Mouse (Mus musculus): ENCODE results near the gene Foxi3.

Foxi3 gene

DNA sequence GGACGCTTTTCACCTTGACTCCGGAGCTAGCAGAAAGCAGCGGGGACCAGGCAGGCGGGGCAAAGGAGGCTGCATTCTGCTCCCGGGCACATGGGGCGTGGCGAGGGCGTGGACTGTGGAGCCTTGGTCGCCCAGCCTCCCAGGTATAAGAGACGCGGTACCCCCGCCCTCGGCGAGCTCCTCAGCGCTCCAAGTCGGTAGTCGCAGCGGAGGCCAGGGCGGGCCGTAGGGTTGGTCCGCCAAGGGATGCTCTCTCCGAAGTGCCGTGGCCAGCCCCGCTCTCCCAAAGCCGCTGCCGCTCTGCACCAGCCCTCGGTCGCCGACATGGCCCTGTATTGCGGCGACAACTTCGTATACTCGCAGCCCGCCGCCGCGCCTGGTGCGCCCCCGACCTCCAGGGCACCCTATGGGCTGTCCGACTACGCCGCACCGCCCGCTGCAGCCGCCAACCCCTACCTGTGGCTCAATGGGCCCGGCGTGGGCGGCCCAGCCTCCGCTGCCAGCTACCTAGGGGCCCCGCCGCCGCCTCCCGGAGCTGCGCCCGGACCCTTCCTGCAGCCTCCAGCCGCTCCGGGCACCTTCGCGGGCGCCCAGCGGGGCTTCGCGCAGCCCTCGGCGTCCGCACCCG, at the start of gene Foxi3:
TSS of gene Foxi3 (plus strand) at position 247 of the 628 bp plus-strand sequence.
- DNase-seq (ENCODE audit: extremely low spot score, low spot score) = peak; percentile 67

DNA sequence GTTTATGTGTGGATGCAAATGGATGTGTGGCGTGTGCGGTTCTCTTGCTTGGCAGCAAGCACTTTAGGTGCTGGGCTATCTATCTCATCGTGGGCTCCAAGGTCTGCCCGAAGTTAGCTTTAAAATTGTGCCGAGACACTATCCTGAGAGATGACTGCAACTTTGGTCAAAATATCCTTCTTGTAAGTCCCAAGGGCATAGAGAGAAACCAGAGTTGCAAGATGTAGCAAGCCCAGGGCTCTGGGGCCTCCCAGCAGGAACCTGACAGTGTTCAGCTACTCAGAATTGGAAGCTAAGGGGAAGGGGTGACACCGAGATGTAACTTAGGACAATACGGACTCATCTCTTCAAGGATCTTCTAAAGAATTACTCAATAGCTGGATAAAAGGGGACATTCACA, 46.8 kb upstream of the Foxi3 start:
- DNase-seq (ENCODE audit: extremely low spot score, low spot score) = no peak

DNA sequence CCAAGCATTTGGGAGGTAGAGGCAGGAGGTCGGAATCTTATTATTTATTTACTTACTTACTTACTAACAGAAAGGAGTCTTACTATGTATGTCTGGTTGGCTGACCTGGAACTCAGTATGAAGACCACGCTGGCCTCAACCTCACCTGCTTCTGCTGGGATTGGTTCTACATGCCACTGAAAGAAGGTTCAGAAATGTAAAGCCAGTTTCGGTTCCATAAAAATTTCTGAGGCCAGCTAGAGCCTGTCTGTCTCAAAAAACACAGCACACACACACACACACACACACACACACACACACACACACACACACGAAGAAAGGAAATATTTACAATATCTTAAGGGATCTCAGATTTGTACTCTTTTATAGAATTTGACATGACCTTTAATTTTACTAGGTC, 46.0 kb upstream of the Foxi3 start:
- DNase-seq (ENCODE audit: extremely low spot score, low spot score) = no peak

DNA sequence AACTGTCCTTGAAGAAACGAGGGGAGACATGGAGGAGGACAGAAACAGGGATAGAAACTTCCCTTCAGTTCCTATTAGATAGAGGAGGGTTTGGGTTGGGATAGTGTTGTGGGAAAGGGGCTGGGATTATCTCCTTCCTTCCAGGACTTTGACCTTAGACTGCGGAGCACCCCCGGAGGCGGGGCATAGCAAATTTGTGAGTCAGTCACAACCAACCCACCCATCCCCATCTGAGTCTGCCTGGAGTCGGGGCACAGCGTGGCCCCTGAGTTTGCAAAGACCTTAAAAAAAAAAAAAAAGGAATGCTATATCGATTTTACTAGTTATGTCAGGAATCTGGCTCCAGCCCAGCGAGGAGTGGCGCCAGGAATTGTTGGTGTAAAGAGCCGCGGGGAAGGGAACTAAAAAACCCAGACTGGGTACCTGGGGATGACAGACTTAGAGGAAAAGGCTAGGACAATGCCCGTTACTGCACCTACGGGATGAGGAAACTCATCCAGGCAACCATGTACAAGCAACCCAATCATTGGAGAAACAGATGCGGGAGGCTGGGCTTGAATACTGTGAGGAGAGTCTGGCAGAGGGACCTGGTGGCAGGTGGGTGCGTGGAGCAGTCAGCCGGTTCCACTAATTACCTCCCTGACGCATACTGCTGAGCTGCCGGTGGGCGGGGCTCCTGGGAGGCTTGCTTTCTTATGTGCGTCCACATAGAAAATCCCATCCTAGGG, 44.5 kb upstream of the Foxi3 start:
- no peak for DNase-seq (ENCODE audit: extremely low spot score, low spot score)

DNA sequence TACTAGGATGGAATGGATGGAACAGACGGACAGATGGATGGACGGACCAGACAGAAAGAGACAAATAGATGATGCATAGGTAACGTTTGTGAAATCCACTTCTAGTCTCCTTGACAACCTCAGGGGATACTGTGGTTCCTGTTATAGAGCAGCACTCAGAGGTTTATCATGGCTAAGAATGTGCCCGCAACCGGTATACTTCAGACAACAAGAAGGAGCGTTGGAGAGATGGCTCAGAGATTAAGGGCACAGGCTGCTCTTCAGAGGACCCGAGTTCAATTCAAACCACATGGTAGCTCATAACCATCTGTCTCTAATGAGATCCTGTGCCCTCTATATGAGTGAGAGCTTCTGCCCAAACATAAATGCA, 44.0 kb upstream of the Foxi3 start:
- DNase-seq (ENCODE audit: extremely low spot score, low spot score) = no peak

DNA sequence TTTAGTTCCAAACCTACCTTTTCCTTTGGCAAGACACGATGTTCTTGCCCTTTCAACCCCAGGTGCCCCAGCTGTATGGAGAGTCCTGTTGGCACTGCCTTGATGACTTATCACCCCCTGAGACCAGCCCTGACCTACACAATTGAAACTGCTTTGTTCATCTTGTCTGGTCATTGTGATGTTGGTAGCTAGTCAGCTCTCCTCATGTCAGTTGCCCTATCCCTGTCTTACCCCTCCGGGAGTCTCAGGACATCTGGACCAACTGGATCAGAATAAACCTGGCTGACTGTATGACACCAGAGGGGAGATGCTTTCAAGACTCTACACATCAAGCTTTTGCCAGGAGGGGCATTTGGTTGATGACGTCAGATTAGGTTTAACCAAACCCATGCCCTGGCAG, 37.5 kb upstream of the Foxi3 start, which contains the start of gene Tex37:
TSS of gene Tex37 (minus strand) at position 101 of the 400 bp plus-strand sequence.
- DNase-seq (ENCODE audit: extremely low spot score, low spot score) = no peak

DNA sequence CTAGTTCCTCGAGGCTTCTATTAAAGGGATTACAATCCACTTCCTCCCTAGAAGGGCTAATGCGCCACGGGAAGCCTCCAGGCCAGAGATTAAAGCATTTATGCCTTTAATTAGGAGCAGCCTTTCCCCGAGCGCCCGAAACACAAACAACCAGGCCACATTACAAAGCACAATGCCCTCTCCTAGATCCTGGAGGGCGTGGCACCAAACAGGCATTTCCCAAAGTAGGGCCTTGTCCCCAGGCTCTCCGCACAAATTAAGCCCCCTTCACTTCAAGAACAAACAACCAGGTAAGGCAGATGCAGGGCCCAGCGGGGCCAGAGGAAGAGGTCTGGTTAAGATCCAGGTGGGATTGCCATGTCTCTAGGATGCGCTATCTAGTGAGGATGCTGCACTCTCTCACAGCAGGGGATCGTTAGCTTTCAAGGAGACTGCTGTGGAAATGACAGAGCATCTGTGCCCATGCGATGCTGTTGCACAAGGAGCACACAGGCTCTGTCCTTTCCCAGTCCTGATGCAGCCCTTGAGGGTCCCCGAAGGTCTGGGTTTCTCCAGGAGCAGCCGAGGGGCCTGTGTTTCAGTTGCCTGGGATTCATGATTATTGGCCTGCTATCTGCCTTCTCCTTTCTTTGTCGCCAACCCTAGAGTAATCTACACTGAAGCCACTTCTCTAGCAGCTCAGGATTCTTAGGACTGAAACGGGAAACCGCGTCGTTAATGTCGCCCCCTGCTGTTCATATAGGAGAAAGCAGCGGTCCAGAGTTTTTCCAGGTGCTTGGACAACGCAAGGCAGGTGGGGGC, 34.9 kb upstream of the Foxi3 start:
- peak; percentile 61 for DNase-seq (ENCODE audit: extremely low spot score, low spot score)

DNA sequence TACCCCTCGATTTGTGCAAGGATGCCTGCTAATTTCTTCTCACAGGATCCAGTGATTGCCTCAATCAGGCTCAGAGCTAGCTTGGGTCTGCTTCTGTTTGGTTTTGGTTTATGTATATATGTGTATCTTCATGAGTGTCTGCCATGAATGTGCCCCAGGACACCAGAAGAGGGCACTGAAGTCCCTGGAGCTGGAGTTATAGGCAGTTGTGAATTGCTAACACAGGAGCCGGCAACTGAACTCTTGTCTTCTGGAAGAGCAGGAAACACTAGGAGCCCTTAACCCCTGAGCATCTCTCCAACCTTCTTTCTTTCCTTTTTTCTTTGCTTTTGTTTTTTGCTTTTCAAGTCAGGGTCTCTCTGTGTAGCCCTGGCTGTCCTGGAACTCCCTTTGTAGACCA, 24.5 kb upstream of the Foxi3 start:
- no peak for DNase-seq (ENCODE audit: extremely low spot score, low spot score)

DNA sequence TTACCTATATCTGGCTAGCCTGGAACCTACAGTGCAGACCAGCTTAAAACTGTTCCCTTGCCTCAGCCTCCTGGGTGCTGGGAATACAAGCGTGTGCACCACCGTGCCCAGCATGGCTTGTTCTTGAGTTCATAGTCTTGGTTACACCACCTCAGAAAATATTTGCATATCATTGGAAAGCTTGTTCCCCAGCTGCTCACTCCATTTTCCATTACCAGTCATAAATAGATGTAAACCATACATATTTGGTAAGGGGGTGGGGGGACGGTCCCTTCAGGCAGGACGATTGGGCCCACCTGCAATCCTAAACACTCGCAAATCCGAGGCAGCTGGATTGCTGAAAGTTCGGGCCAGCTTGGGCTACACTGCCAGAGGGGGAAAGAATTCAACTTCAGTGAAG, 3.1 kb upstream of the Foxi3 start:
- DNase-seq (ENCODE audit: extremely low spot score, low spot score) = no peak

DNA sequence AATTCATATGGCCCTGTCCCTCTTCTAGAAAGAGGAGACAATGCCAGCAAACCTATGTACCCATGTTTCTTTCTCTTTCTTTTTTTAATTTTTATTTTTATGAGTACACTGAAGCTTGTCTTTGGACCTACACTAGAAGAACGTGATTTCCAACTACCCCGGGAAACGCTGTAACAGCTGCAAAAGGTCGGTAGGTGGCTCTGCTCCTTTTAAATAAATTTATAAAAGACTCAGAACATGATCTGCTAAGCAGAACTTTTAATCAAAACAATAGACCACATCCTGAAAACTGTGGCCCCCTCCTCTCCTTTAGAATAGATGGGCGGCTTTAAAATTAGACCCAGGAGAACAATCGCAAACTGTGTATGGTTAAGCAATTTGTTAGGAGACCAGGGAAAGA, 2.3 kb upstream of the Foxi3 start:
- no peak for DNase-seq (ENCODE audit: extremely low spot score, low spot score)

DNA sequence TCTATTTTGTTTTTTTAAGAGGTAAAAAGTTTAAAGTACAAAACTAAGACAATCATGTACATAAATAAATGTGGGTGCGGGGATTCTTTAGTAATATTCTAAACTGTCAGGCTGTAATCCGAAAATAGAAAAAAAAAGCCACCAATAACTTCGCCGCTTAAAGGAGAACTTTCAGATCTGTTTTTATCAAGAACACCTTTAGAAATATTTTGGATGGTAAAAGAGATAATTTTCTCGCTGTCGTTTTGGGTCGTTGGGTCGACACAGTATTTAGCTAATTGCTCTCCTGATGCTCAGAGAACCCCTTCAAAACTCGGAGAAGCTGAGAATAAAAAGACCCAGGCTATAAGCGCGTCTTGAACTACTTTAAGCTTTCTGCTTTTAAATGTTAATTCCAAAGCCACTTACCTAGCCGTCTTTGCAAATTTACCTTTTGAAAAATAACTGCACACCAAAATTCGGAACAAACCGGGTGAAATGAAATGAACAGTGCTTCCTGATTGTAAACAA, 985 bp upstream of the Foxi3 start:
- DNase-seq (ENCODE audit: extremely low spot score, low spot score) = no peak

DNA sequence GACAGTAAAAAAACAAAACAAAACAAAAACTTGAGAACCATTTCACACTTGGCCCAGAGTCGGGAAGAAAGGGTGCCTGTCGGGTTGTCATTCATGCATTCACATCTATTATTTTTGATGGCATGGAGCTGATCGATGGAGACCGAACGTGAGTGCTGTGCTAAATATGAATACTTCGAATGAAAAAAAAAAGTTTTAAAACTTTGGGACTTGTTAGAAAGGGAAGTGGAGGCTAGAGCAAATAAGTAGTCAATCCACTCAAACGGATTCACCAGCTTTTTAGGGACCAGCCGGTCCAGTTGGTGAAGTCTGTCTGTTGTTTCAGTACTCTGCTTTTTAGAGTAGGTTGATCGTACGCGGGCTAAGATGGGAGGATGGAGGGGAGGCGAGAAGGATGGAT, 490 bp upstream of the Foxi3 start:
- DNase-seq (ENCODE audit: extremely low spot score, low spot score) = no peak

DNA sequence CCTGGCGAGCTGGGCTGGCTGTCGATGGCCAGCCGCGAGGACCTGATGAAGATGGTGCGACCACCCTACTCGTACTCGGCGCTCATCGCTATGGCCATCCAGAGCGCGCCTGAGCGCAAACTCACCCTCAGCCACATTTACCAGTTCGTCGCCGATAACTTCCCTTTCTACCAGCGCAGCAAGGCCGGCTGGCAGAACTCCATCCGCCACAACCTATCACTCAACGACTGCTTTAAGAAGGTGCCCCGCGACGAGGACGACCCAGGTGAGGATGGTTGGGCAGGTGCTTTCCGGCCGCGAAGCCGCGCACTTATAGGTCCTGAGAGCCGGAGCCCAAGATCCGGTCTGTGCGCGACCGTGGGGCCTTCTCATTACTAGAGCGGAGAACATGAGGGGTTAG, 605 bp downstream of the Foxi3 start:
- DNase-seq (ENCODE audit: extremely low spot score, low spot score) = no peak

DNA sequence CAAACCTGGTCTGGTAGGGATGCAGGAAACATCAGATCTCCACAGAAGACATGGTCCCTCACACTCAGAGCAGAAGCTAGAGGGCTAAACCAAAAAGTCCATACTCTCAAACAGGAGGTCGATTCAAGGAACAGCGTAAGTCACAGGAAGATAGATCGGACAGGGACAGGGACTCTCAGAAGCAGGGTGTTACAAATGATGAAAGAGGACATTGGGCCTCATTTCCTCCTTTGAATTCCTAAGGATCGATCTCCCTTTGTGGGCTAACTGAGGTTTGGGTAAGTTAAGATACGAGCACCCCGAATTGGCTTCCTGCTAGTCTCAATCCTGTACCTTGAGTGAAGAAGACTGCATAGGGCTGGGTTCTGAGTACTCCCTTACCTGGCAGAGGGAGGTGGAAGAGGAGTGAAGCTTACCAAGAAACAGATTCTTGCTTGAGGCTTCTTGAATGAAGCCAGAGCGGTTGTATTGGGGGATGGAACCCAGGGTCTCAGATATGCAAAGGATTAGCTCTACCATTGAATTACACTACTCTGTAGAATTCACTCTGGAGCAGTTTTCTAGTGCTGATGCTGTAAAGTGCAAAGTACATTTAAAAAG, 1.1 kb downstream of the Foxi3 start:
- peak; percentile 50 for DNase-seq (ENCODE audit: extremely low spot score, low spot score)

DNA sequence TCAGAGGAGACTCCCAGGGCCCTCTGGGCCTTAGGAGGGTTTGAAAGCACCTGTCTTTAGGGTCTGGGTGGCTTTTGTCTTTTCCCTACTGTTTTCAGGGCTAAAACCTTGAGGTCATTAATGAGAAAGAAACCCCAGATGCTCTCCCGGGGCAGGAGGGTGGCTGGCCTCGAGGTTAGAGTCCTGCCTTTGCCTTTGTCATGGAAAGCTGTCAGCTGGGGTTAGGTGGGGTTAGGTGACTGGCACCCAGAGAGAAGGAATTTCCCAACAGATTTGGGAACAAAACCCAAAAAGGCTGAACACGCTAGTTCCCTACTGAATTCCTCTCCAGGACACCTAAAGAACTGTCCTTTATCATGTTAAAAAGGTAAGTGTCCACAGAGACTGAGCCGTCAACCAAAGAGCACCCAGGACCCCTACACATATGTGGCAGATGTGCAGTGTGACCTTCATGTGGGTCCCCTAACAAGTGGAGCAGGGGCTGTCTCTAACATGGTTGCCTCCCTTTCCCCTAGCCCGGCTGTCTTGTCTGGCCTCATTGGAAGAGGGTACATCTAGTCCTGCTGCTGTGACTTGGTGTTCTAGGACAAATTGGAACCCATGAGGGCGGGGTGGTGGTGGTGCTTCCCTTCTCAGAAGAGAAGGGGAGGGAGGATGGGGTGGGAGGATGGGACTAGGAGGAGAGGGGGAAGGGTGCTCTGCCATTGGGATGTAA, 7.9 kb downstream of the Foxi3 start:
- DNase-seq (ENCODE audit: extremely low spot score, low spot score) = no peak

DNA sequence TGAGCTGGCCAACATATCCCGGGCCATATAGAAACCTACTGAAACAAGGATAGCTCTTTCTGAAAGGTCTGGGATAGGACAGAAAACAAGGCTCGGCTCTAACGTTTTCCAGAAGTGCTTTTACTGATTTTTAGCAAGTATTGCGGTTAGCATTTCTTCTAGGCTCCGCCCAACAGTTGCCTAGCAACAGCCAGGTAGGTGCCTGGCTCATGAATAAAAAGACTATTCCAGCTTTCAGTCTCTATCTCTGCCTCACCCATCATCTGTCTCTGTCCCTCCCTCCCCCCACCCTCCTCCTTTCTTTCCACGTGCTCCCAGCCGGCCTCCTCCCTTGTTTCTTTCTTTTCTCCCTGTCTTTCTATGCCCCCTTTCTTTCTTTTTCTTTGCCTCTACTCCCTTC, 9.4 kb downstream of the Foxi3 start:
- DNase-seq (ENCODE audit: extremely low spot score, low spot score) = no peak

DNA sequence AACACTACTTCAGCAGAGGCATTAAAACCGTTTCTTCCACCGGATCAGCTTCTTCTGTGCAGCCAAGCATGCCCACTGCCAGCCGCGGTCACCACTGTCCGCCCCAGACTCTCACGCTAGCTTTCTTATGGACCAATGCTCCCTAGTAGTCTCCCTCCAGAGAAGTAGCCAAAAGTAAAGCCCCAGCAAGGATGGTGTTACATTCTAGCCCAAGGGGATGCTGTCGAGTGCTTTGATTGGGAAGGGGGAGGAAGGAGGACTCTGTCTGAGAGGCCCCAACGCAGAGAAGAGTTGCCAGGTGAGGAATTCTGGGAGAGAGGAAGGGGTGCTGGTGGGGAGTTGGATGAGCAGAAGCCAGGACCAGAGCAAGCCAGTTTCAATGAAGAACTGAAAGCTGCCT, 11.1 kb downstream of the Foxi3 start:
- no peak for DNase-seq (ENCODE audit: extremely low spot score, low spot score)

DNA sequence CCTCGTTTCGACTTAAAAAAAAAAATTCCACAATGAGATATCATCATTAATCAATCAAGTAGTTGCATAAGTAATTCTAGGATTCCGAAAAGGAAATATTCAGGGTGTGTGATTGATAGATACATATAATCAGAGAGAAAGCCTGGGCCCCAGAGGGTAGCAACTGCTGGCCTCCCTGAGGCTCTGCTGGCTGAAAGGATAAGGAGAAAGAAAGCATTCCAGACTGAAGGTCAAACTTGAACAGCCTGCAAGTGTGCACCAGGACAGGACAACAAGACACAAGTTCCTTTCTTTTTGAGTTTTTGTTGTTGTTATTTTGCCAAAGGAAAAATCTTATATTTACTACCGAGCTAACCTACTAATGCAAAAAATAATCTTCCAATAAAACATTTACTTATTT, 12.0 kb downstream of the Foxi3 start:
- DNase-seq (ENCODE audit: extremely low spot score, low spot score) = no peak

DNA sequence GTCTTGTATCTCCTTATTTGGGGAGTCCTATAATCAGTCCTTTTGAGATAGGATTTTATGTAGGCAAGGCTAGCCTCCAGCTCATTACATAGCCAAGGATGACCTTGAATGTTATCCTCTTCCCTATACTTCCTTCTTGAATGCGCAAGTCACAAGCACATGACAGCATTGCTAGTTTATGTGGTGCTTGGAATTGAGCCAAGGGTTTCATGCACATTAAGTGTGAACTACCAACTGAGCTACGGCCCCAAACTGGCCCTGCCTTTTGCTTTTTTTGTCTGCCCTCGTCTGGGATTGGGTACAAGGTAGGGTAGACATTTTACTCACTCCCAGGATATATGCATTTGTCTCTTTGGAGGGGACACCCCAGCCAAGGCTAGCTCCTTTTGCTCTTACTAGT, 16.7 kb downstream of the Foxi3 start:
- DNase-seq (ENCODE audit: extremely low spot score, low spot score) = no peak

DNA sequence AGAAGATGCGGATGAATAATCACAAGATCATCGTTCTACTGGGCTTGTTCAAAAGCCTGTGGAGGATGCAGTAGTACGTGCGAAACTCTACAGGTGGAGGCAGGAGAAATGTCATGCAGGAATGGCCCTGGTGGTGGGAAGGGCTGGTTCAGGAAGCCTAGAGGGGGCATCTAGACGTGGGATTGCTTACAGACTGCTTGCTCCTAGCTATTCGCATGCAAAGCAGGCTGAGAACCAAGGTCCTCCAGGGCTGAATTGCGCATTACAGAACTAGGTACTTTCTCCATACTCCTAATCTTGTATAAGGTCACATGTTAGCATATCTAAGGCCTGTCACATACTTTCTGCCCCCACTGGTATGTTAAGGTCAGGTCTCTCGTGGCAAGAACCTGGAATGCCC, 24.7 kb downstream of the Foxi3 start:
- no peak for DNase-seq (ENCODE audit: extremely low spot score, low spot score)

DNA sequence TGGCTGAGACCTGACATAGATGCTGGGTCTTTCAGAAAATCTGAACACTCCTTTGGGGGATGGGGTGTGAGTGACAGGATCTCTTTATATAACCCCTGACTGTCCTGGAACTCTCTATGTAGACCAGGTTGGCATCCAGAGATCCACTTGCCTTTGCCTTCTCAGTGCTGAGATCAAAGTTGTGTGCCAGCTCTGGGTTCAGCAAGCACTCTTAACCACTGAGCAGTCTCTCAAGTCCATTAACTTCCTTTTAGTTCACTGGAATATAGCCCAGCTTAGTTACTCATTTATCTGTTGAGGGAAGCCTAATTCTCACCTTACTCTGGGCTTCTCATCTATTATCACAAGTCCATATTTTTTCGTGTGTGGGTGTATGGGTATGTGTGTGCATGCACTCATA, 26.1 kb downstream of the Foxi3 start:
- DNase-seq (ENCODE audit: extremely low spot score, low spot score) = no peak

Data from neural tube, embryonic 10.5 days (tissue).